Mouse (Mus musculus): ENCODE measurements around the gene Hmcn2.

GRCm38 (mm10) chr2:31453559-31454177, 139.5 kb downstream of the Hmcn2 start:
- TF ChIP-seq CEBPB (IDR thresholded peaks at IDR 0.05; ENCODE audit: low read depth) (no peak), CTCF (IDR thresholded peaks at IDR 0.05; ENCODE audit: control insufficient read depth, insufficient read depth, insufficient read length) (no peak), USF1 (IDR thresholded peaks at IDR 0.05; ENCODE audit: low read depth) (no peak), MAX (IDR thresholded peaks at IDR 0.05) (no peak), MYOD1 (IDR thresholded peaks at IDR 0.05; ENCODE audit: control insufficient read depth, insufficient read length, low read depth) (no peak)

Data from C2C12 (cell line).